Mouse (Mus musculus): ENCODE data around the gene Pdzd4. TPM values are rescaled to one million over a fixed set of nuclear protein-coding genes. Genes with fewer than 3 reads are reported as not detected.

The Pdzd4 gene
- polyA plus RNA-seq, 1 experiment, result 8.9 TPM

DNA sequence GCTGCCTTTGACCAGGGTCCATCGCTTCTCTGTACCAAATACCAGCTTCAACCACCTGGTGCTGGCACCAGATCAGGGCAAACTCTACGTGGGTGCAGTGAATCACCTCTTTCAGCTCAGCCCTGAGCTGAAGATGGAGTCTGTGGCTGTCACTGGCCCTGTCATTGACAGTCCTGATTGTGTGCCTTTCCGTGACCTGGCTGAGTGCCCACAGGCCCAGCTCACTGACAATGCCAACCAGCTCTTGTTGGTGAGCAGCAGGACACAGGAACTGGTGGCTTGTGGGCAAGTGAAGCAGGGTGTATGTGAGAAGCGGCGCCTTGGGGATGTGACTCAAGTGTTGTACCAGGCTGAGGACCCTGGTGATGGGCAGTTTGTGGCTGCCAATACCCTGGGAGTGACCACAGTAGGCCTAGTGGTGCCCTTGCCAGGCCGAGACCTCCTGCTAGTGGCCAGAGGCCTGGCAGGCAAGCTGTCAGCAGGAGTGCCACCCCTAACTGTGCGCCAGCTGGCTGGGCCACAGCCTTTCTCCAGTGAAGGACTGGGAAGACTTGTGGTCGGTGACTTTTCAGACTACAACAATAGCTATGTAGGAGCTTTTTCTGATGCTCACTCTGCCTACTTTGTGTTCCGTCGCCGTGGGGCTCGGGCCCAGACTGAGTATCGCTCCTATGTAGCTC, 66.0 kb downstream of the Pdzd4 start:
- Histone ChIP-seq H3K27ac (ENCODE audit: insufficient read depth, low read length) (no peak overlapping the region), H3K4me3 (ENCODE audit: insufficient read depth, low read length) (no peak overlapping the region), H3K4me1 (ENCODE audit: control insufficient read depth, insufficient read depth, low read length) (no peaks in the 10 kb centered on the region)
- TF ChIP-seq POLR2A (IDR thresholded peaks at IDR 0.05; ENCODE audit: low read depth, low read length), result no peak
- TF ChIP-seq CTCF (IDR thresholded peaks at IDR 0.05; ENCODE audit: borderline replicate concordance, insufficient read depth, low read length), result no peak

DNA sequence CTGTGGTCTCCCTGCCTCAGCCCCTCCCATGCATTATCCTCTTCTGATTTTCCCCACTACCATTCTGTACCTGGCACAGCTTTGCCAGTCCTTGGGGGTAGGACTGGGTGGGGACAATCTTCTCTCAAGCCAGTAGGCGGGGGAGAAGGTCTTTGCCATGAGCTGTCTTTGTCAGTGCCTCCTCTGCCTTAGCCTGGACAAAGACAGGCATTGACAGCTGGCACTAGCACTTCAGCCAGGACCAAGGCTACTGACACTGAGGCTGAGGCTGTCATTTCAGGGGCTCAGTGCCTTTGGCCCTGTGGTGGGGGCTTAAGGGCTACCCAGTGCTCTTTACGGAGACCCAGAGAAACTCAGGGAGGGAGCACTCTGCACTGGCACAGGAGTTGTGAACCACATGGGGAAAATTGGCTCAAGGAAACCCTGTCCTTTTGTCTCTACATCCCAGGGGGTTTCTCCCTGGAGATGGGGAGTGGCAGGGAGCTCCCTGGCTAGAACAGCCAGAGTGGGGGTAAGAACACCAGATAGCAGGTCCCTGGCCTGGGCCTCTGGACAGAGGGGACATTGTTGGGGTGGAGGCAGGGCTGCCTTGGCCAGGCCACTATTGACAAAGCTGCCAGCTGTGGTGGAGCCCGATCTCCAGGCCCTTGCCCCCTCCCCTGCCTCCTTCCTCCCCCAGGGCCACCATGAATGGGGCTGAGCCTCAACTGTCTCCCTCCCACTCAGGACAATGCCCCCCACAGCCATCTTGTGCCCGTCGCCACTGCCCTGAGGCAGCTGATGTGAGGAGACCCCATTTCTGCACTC, 68.2 kb downstream of the Pdzd4 start, which contains the start of gene Plxnb3:
Gene Plxnb3, plus strand, starts transcription at position 757 of the 807 bp plus-strand sequence.
- Histone ChIP-seq H3K27ac (ENCODE audit: insufficient read depth, low read length) (no peak within 1 kb of the TSS), H3K4me3 (ENCODE audit: insufficient read depth, low read length) (no peak within 1 kb of the TSS), H3K4me1 (ENCODE audit: control insufficient read depth, insufficient read depth, low read length) (no peaks in the 10 kb centered on the region)
- no peak for TF ChIP-seq POLR2A (IDR thresholded peaks at IDR 0.05; ENCODE audit: low read depth, low read length)
- no peak for TF ChIP-seq CTCF (IDR thresholded peaks at IDR 0.05; ENCODE audit: borderline replicate concordance, insufficient read depth, low read length)

DNA sequence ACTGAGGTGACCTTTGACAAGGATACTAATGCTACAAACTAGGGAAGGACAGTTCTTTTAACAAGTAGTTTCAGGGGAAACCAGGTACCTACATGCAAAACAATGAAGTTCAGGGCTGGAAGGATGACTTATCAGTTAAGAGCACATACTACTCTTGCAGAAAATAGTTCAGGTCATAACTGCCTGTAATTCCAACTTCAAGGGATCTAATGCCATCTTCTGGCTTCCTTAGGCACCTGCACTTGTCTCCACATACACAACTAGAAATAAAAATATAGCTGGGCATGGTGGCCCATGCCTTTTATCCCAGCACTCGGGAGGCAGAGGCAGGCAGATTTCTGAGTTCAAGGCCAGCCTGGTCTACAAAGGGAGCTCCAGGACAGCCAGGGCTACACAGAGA, 75.8 kb downstream of the Pdzd4 start:
- H3K27ac ChIP-seq (ENCODE audit: insufficient read depth, low read length), result no peak overlapping the region
- H3K4me1 ChIP-seq (ENCODE audit: control insufficient read depth, insufficient read depth, low read length), result no peaks in the 10 kb centered on the region
- no peak for TF ChIP-seq CTCF (IDR thresholded peaks at IDR 0.05; ENCODE audit: borderline replicate concordance, insufficient read depth, low read length)
- no peak for TF ChIP-seq POLR2A (IDR thresholded peaks at IDR 0.05; ENCODE audit: low read depth, low read length)
- no peak overlapping the region for H3K4me3 ChIP-seq (ENCODE audit: insufficient read depth, low read length)

DNA sequence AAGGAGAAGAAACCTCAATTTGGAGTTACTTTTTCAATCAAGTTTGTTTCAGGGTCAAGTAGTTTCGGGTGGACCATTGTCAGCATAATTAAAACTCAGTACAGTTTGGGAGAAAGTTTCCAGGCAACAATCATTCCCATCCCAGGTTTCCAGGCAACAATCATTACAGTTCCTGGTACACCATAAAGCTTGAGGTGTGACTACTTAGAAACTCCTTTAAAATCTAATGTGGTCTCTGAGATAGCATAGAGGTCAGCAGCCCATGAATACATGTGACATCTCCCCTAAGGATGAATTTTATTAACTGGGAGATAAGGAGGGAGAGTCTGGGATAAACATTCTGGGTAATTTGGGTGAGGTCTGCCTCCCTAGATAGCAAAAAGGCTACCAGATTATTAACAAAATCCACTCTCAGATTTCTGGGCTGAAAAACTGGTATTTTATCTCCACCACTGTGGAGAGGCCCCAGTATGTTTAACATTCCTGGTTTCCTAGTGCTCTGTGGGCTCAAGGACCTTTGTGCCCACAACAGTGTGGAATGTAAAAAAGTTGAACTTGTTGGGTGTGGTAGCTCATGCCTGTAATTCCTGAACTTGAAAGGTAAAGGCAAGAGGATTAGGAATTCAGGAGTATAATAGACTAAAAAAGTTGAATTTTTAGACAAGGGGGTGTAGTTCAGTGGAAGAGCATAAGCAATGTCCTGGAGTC, 79.8 kb downstream of the Pdzd4 start:
- H3K27ac ChIP-seq (ENCODE audit: insufficient read depth, low read length), result no peak overlapping the region
- TF ChIP-seq CTCF (IDR thresholded peaks at IDR 0.05; ENCODE audit: borderline replicate concordance, insufficient read depth, low read length) (no peak), POLR2A (IDR thresholded peaks at IDR 0.05; ENCODE audit: low read depth, low read length) (no peak)
- H3K4me3 ChIP-seq (ENCODE audit: insufficient read depth, low read length), result no peak overlapping the region
- H3K4me1 ChIP-seq (ENCODE audit: control insufficient read depth, insufficient read depth, low read length), result no peaks in the 10 kb centered on the region

Other genes with a start within 250 kb of the Pdzd4 start
- gene Dusp9, start 185.6 kb downstream of the Pdzd4 start, polyA plus RNA-seq (2011; ENCODE audit: insufficient read length, low read depth, missing spikeins), result 4.3 and 5.3 TPM in 2 replicates
- gene Pnck, start 164.9 kb downstream of the Pdzd4 start, polyA plus RNA-seq (2011; ENCODE audit: insufficient read length, low read depth, missing spikeins), result 3.2 and 4.3 TPM in 2 replicates
- 105 and 113 TPM in 2 replicates for gene Slc6a8, start 151.8 kb downstream of the Pdzd4 start, polyA plus RNA-seq (2011; ENCODE audit: insufficient read length, low read depth, missing spikeins)
- 207 and 261 TPM in 2 replicates for gene Bcap31, start 108.8 kb downstream of the Pdzd4 start, polyA plus RNA-seq (2011; ENCODE audit: insufficient read length, low read depth, missing spikeins)
- gene Abcd1, start 108.4 kb downstream of the Pdzd4 start, polyA plus RNA-seq (2011; ENCODE audit: insufficient read length, low read depth, missing spikeins), result 12.3 and 14.7 TPM in 2 replicates
- 0.25 TPM in 1 of 2 replicates, not detected in the other for gene Plxnb3, start 67.9 kb downstream of the Pdzd4 start, polyA plus RNA-seq (2011; ENCODE audit: insufficient read length, low read depth, missing spikeins)
- gene Srpk3, start 50.6 kb downstream of the Pdzd4 start, polyA plus RNA-seq (2011; ENCODE audit: insufficient read length, low read depth, missing spikeins), result not detected in 2 replicates
- gene Idh3g, start 38.1 kb downstream of the Pdzd4 start, polyA plus RNA-seq (2011; ENCODE audit: insufficient read length, low read depth, missing spikeins), result 94.8 and 115 TPM in 2 replicates
- 288 and 321 TPM in 2 replicates for gene Ssr4, start 37.9 kb downstream of the Pdzd4 start, polyA plus RNA-seq (2011; ENCODE audit: insufficient read length, low read depth, missing spikeins)
- gene Avpr2, start 67.1 kb upstream of the Pdzd4 start, polyA plus RNA-seq (2011; ENCODE audit: insufficient read length, low read depth, missing spikeins), result not detected in 2 replicates
- 0.27 and 1.3 TPM in 2 replicates for gene L1cam, start 71.1 kb upstream of the Pdzd4 start, polyA plus RNA-seq (2011; ENCODE audit: insufficient read length, low read depth, missing spikeins)
- gene Arhgap4, start 96.9 kb upstream of the Pdzd4 start, polyA plus RNA-seq (2011; ENCODE audit: insufficient read length, low read depth, missing spikeins), result 0.40 and 0.72 TPM in 2 replicates
- gene Naa10, start 97.0 kb upstream of the Pdzd4 start, polyA plus RNA-seq (2011; ENCODE audit: insufficient read length, low read depth, missing spikeins), result 42.7 and 45.4 TPM in 2 replicates
- gene Renbp, start 105.9 kb upstream of the Pdzd4 start, polyA plus RNA-seq (2011; ENCODE audit: insufficient read length, low read depth, missing spikeins), result 31.4 and 42.9 TPM in 2 replicates
- 61.4 and 65.6 TPM in 2 replicates for gene Hcfc1, start 141.4 kb upstream of the Pdzd4 start, polyA plus RNA-seq (2011; ENCODE audit: insufficient read length, low read depth, missing spikeins)
- 61.2 and 68.2 TPM in 2 replicates for gene Irak1, start 198.9 kb upstream of the Pdzd4 start, polyA plus RNA-seq (2011; ENCODE audit: insufficient read length, low read depth, missing spikeins)

Data from embryonic fibroblast, embryonic 13.5 days (primary cell).